Mouse (Mus musculus) liver, embryonic 13.5 days (tissue): ENCODE data around the gene Sema4g. TPM values are rescaled to one million over a fixed set of nuclear protein-coding genes. Genes with fewer than 3 reads are reported as not detected.
A peak's percentile ranks its signal among the peaks of the same experiment; 100 is the strongest.

ENCODE experiments used
- ATAC-seq: fragments of 200-750 bp; cut with Nextera tagmentation; 2 replicates; pipeline ENCODE4 v1.8.0; 2017; ENCODE audit warnings: low read depth, mild to moderate bottlenecking, moderate number of reproducible peaks, moderate library complexity
- DNase-seq: peaks from one replicate; pipeline ENCODE4 v3.0.0; 2022
- H3K27ac ChIP-seq: fragments of 300-500 bp; sonication (generic); 2 replicates; pipeline ENCODE4 v1.5.1; 2015; ENCODE audit warnings: moderate library complexity, mild to moderate bottlenecking, inconsistent platforms
- H3K27me3 ChIP-seq: fragments of 300-500 bp; sonication (generic); 2 replicates; pipeline ENCODE4 v1.6.1; 2015; ENCODE audit warnings: mild to moderate bottlenecking, inconsistent platforms
- H3K36me3 ChIP-seq: fragments of 300-500 bp; sonication (generic); 2 replicates; pipeline ENCODE4 v1.6.1; 2015; ENCODE audit warnings: mild to moderate bottlenecking, inconsistent platforms
- H3K4me1 ChIP-seq: fragments of 300-500 bp; sonication (generic); replicated peaks from 2 replicates; pipeline ENCODE4 v1.6.1; 2015; ENCODE audit warnings: inconsistent platforms
- H3K4me2 ChIP-seq: fragments of 300-500 bp; sonication (generic); 2 replicates; pipeline ENCODE4 v1.6.1; 2015; ENCODE audit warnings: inconsistent platforms, mild to moderate bottlenecking, moderate library complexity
- H3K4me3 ChIP-seq: fragments of 300-500 bp; sonication (generic); replicated peaks from 2 replicates; pipeline ENCODE4 v1.5.1; 2015; ENCODE audit warnings: mild to moderate bottlenecking, inconsistent platforms
- H3K9ac ChIP-seq: fragments of 300-500 bp; sonication (generic); 2 replicates; pipeline ENCODE4 v1.6.1; 2015; ENCODE audit warnings: mild to moderate bottlenecking, inconsistent platforms
- H3K9me3 ChIP-seq: fragments of 300-500 bp; sonication (generic); replicated peaks from 2 replicates; pipeline ENCODE4 v1.6.1; 2016; ENCODE audit warnings: inconsistent platforms
- WGBS: fragments of 180-500 bp; shearing (Covaris S2); methylation state at CpG from one replicate; pipeline ENCODE4 v1.1.7; 2015; ENCODE audit not compliant: insufficient replicate concordance; 5-methylcytosine and 5-hydroxymethylcytosine counted together
- polyA plus RNA-seq: library from polyadenylated mRNA; unstranded; fragments of >200 nt; fragmentation: Nextera tagmentation; extraction: Ambion mirVana; gene quantifications from 2 replicates; pipeline ENCODE4 v1.2.1, GENCODE M21; 2015

The Sema4g gene
- polyA plus RNA-seq, 1 experiment from 2014 or later, result 2.2 TPM

- Histone ChIP-seq H3K9ac (peak within 1 kb of the TSS; percentile 85), H3K27me3 (no peaks in the 10 kb centered on the region), H3K27ac (peak within 1 kb of the TSS; percentile 68), H3K9me3 (no peaks in the 10 kb centered on the region), H3K4me3 (peak within 1 kb of the TSS; percentile 96), H3K36me3 (peaks cover 66% of the 10 kb centered on the region), H3K4me2 (peak within 1 kb of the TSS; percentile 92), H3K4me1 (peaks cover 43% of the 10 kb centered on the region)
- peak; percentile 19; the same call in 1 of the 2 replicates for ATAC-seq
- WGBS, result 7% methylated on average over 16 of the region's 16 CpGs
- peak; percentile 74 for DNase-seq
Measured at GRCm38 (mm10) chr19:45005444-45005843, 16.5 kb downstream of the Sema4g start, which contains the start of gene Twnk. TSS of gene Twnk (plus strand) at chr19:45005663.

GRCm38 (mm10) chr19:45005957-45006712 is 17.2 kb downstream of the Sema4g start, which contains the start of gene Mrpl43:
TSS of gene Mrpl43 (minus strand) at chr19:45006442.
- Histone ChIP-seq H3K4me3 (peak within 1 kb of the TSS; percentile 96), H3K27me3 (no peaks in the 10 kb centered on the region), H3K9ac (peak within 1 kb of the TSS; percentile 85), H3K9me3 (no peaks in the 10 kb centered on the region), H3K27ac (peak within 1 kb of the TSS; percentile 68), H3K4me1 (peaks cover 43% of the 10 kb centered on the region), H3K36me3 (peaks cover 66% of the 10 kb centered on the region), H3K4me2 (peak within 1 kb of the TSS; percentile 92)
- ATAC-seq (peak; percentile 87), DNase-seq (peak; percentile 90)
- WGBS, result under 1% methylated on average over 82 of the region's 82 CpGs

- Histone ChIP-seq H3K4me3 (peak overlapping the region; percentile 96), H3K4me1 (peaks cover 43% of the 10 kb centered on the region), H3K9ac (peak overlapping the region; percentile 85), H3K36me3 (peaks cover 68% of the 10 kb centered on the region), H3K9me3 (no peaks in the 10 kb centered on the region), H3K27me3 (no peaks in the 10 kb centered on the region), H3K4me2 (peak overlapping the region; percentile 92), H3K27ac (peak overlapping the region; percentile 68)
- no peak for ATAC-seq
- WGBS, result 24% methylated on average over 17 of the region's 17 CpGs
- DNase-seq, result no peak
Measured at GRCm38 (mm10) chr19:45007021-45007420, 18.1 kb downstream of the Sema4g start.

- Histone ChIP-seq H3K4me1 (peaks cover 43% of the 10 kb centered on the region), H3K27me3 (no peaks in the 10 kb centered on the region), H3K4me3 (peak overlapping the region; percentile 96), H3K9me3 (no peaks in the 10 kb centered on the region), H3K4me2 (peak overlapping the region; percentile 92), H3K27ac (peak overlapping the region; percentile 68), H3K36me3 (peaks cover 73% of the 10 kb centered on the region), H3K9ac (peak overlapping the region; percentile 85)
- DNase-seq (no peak), ATAC-seq (no peak)
- WGBS, result 75% methylated on average over 20 of the region's 20 CpGs
Measured at GRCm38 (mm10) chr19:45007425-45008191, 18.7 kb downstream of the Sema4g start.

GRCm38 (mm10) chr19:45010646-45011045 is 21.7 kb downstream of the Sema4g start:
- no peak overlapping the region for H3K4me3 ChIP-seq
- H3K9me3 ChIP-seq, result no peaks in the 10 kb centered on the region
- H3K27ac ChIP-seq, result no peak overlapping the region
- no peak overlapping the region for H3K4me2 ChIP-seq
- no peaks in the 10 kb centered on the region for H3K27me3 ChIP-seq
- peaks cover 49% of the 10 kb centered on the region for H3K36me3 ChIP-seq
- DNase-seq, result no peak
- peaks cover 52% of the 10 kb centered on the region for H3K4me1 ChIP-seq
- 76% methylated on average over 4 of the region's 4 CpGs for WGBS
- ATAC-seq, result no peak
- H3K9ac ChIP-seq, result no peak overlapping the region

- no peak overlapping the region for H3K27ac ChIP-seq
- H3K4me2 ChIP-seq, result no peak overlapping the region
- H3K4me3 ChIP-seq, result no peak overlapping the region
- no peaks in the 10 kb centered on the region for H3K9me3 ChIP-seq
- peaks cover 49% of the 10 kb centered on the region for H3K36me3 ChIP-seq
- ATAC-seq (no peak), DNase-seq (no peak)
- WGBS, result 86% methylated on average over 8 of the region's 8 CpGs
- H3K4me1 ChIP-seq, result peaks cover 60% of the 10 kb centered on the region
- 0 out of 2 replicates have a peak, but pooled peaks cover 9% of the 10 kb centered on the region for H3K27me3 ChIP-seq
- no peak overlapping the region for H3K9ac ChIP-seq
Measured at GRCm38 (mm10) chr19:45012219-45012618, 23.3 kb downstream of the Sema4g start.

GRCm38 (mm10) chr19:45012636-45013035 is 23.7 kb downstream of the Sema4g start:
- no peak overlapping the region for H3K4me3 ChIP-seq
- H3K27ac ChIP-seq, result no peak overlapping the region
- ATAC-seq (no peak), DNase-seq (no peak)
- no peak overlapping the region for H3K4me2 ChIP-seq
- WGBS, result 54% methylated on average over 6 of the region's 6 CpGs
- H3K4me1 ChIP-seq, result peaks cover 58% of the 10 kb centered on the region
- 0 out of 2 replicates have a peak, but pooled peaks cover 9% of the 10 kb centered on the region for H3K27me3 ChIP-seq
- no peak overlapping the region for H3K9ac ChIP-seq
- H3K9me3 ChIP-seq, result no peaks in the 10 kb centered on the region
- peaks cover 46% of the 10 kb centered on the region for H3K36me3 ChIP-seq

- H3K4me1 ChIP-seq, result peaks cover 57% of the 10 kb centered on the region
- H3K4me3 ChIP-seq, result no peak overlapping the region
- WGBS, result 44% methylated on average over 6 of the region's 6 CpGs
- H3K27me3 ChIP-seq, result peaks cover 12% of the 10 kb centered on the region; the same call in 1 of the 2 replicates
- ATAC-seq (no peak), DNase-seq (no peak)
- H3K4me2 ChIP-seq, result peak overlapping the region; percentile 93; the same call in 1 of the 2 replicates
- no peak overlapping the region for H3K9ac ChIP-seq
- H3K27ac ChIP-seq, result peak overlapping the region; percentile 82
- no peaks in the 10 kb centered on the region for H3K9me3 ChIP-seq
- H3K36me3 ChIP-seq, result peaks cover 35% of the 10 kb centered on the region
Measured at GRCm38 (mm10) chr19:45013581-45014225, 24.8 kb downstream of the Sema4g start.

GRCm38 (mm10) chr19:45014335-45014971 is 25.6 kb downstream of the Sema4g start, which contains the start of gene Lzts2:
TSS of gene Lzts2 (plus strand) at chr19:45014414.
- Histone ChIP-seq H3K9ac (peak within 1 kb of the TSS; percentile 71), H3K9me3 (no peaks in the 10 kb centered on the region), H3K27me3 (peaks cover 12% of the 10 kb centered on the region; the same call in 1 of the 2 replicates), H3K4me2 (peak within 1 kb of the TSS; percentile 93), H3K27ac (peak within 1 kb of the TSS; percentile 82), H3K36me3 (peaks cover 29% of the 10 kb centered on the region), H3K4me1 (peaks cover 61% of the 10 kb centered on the region), H3K4me3 (peak within 1 kb of the TSS; percentile 66)
- no peak for DNase-seq
- peak; percentile 12 for ATAC-seq
- 8% methylated on average over 10 of the region's 10 CpGs for WGBS

GRCm38 (mm10) chr19:45014981-45015402 is 26.1 kb downstream of the Sema4g start:
- H3K4me3 ChIP-seq, result peak overlapping the region; percentile 66
- DNase-seq (no peak), ATAC-seq (peak; percentile 39)
- peaks cover 65% of the 10 kb centered on the region for H3K4me1 ChIP-seq
- WGBS, result under 1% methylated on average over 25 of the region's 25 CpGs
- peak overlapping the region; percentile 71 for H3K9ac ChIP-seq
- peak overlapping the region; percentile 82 for H3K27ac ChIP-seq
- peak overlapping the region; percentile 93 for H3K4me2 ChIP-seq
- no peaks in the 10 kb centered on the region for H3K9me3 ChIP-seq
- H3K36me3 ChIP-seq, result peaks cover 25% of the 10 kb centered on the region
- H3K27me3 ChIP-seq, result peaks cover 12% of the 10 kb centered on the region; the same call in 1 of the 2 replicates
